Mouse (Mus musculus): ENCODE measurements around the gene Nipbl. TPM values are rescaled to one million over a fixed set of nuclear protein-coding genes. Genes with fewer than 3 reads are reported as not detected.
"Not testable (repeated sequence)": the region's sequence is repeated elsewhere in the genome, so short reads cannot be mapped to it uniquely, and the experiment has no call there.

Nipbl gene
- total RNA-seq (2017) = 97.9 and 102 TPM in 2 replicates

GRCm38 (mm10) chr15:8443926-8444889 lies at the start of gene Nipbl:
TSS of gene Nipbl (minus strand) at chr15:8444463.
- peak; percentile 71 for ATAC-seq (ENCODE audit: extremely low read depth, insufficient number of reproducible peaks, low FRiP score, poor library complexity, severe bottlenecking)

DNA sequence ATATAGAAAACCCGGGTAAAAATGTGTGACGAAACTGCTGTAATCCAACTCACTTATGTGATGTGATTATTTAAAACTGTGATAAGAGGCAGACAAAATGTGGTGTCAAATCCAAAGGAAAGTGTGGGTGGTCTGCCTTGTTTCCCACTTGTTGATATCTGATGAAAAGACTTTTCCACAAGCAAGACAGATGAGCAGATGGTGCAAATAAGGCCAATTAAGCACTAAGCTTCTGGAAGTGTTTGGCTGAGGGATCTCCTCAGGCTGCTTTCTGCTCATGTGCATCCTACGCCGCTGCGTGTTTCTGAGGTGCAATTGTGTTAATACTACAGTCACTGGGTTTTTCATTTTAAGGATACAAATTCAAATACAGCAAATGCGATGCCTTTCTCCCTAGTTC lies 41.0 kb upstream of the Nipbl start:
- no peak for ATAC-seq (ENCODE audit: extremely low read depth, insufficient number of reproducible peaks, low FRiP score, poor library complexity, severe bottlenecking)

DNA sequence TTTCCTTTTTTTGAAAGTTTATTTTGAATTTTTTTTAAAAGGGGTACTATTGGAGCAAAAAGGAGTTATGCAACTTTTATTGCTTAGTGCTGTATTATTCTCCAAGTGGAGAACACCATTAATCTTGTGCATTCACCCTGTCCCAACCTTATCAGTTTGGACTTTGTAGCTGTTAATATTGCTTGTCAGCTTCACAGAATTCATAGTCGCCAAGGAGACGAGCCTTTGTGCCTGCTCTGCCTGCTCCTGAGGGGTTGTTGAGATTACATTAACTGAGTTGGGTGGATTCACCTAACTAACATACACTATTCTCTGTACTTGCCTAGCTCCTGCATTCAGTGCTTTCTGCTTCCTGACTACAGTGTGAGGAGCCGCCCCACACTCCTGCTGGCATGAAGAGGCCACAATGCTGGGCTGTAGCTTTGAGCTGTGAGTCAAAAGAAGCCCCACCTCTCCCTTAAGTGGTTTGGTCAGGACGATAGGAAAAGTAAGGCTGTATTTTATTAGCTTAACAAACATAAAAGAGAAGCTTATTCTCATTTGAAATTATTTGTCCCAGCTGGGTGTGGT lies 24.8 kb upstream of the Nipbl start:
- ATAC-seq (ENCODE audit: extremely low read depth, insufficient number of reproducible peaks, low FRiP score, poor library complexity, severe bottlenecking) = no peak

DNA sequence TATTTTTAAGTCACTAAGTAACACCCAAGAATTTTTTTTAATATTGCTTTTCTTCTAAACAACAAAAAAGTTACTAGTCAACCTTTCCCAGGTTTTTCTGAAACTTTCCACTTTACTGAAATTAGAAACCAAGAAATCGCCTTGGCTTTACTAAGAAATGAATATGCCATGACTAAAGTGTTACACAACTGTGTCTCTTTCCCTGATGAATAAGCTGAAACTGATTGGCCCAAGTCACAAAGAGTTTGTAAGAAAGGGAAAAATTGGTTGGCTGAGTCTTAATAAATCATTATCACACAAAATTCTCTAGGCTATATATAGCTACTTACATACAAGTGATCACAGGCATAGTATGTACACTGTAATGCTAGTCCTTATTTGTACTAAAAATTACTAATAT lies 19.3 kb upstream of the Nipbl start:
- no peak for ATAC-seq (ENCODE audit: extremely low read depth, insufficient number of reproducible peaks, low FRiP score, poor library complexity, severe bottlenecking)

GRCm38 (mm10) chr15:8462780-8463179 lies 18.5 kb upstream of the Nipbl start:
- 0 out of 2 replicates have a peak, but pooled peaks have one; percentile 55 for ATAC-seq (ENCODE audit: extremely low read depth, insufficient number of reproducible peaks, low FRiP score, poor library complexity, severe bottlenecking)

- no peak for ATAC-seq (ENCODE audit: extremely low read depth, insufficient number of reproducible peaks, low FRiP score, poor library complexity, severe bottlenecking)
These were observed 16.6 kb upstream of the Nipbl start for GRCm38 (mm10) chr15:8460871-8461270.

GRCm38 (mm10) chr15:8459979-8460378 lies 15.7 kb upstream of the Nipbl start:
- ATAC-seq (ENCODE audit: extremely low read depth, insufficient number of reproducible peaks, low FRiP score, poor library complexity, severe bottlenecking) = no peak

DNA sequence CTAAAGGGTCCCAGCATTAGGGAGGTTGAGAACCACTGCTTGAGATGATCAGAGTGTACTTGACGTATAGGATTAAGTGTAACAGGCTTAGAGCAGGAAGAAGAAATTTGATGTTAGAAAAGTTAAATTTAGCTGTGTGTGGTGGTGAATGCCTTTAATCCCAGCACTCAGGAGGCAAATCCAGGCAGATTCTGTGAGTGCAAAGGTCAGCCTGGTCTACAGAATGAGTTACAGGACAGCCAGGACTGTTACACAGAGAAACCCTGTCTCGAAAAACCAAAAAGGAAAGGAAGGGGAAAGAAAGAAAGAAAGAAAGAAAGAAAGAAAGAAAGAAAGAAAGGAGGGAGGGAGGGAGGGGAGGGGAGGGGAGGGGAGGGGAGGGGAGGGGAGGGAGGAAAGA lies 12.0 kb upstream of the Nipbl start:
- ATAC-seq (ENCODE audit: extremely low read depth, insufficient number of reproducible peaks, low FRiP score, poor library complexity, severe bottlenecking) = not testable (repeated sequence)

DNA sequence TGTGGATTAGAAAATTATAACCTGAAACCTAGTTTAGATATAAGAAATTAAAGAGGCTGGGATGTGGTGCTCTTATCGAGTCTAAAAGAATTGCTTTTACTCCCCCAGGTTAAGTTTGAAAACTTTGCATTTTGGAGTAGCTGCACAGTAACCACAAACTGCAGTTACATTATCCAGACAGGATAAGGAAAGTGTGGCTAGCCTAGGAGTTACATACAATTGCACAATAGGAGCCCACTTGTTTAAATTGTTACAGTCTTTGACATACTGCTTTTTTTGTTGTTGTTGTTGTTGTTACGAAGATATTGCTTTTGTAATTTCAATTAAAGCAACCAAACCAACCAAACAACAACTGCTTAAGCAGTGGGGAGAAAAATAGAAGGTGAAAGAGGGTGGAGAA lies 11.2 kb upstream of the Nipbl start:
- ATAC-seq (ENCODE audit: extremely low read depth, insufficient number of reproducible peaks, low FRiP score, poor library complexity, severe bottlenecking) = no peak

- ATAC-seq (ENCODE audit: extremely low read depth, insufficient number of reproducible peaks, low FRiP score, poor library complexity, severe bottlenecking) = peak; percentile 96
These were observed 6.8 kb upstream of the Nipbl start for GRCm38 (mm10) chr15:8451071-8451470.

- no peak for ATAC-seq (ENCODE audit: extremely low read depth, insufficient number of reproducible peaks, low FRiP score, poor library complexity, severe bottlenecking)
These were observed 3.0 kb upstream of the Nipbl start for GRCm38 (mm10) chr15:8447193-8447767.

DNA sequence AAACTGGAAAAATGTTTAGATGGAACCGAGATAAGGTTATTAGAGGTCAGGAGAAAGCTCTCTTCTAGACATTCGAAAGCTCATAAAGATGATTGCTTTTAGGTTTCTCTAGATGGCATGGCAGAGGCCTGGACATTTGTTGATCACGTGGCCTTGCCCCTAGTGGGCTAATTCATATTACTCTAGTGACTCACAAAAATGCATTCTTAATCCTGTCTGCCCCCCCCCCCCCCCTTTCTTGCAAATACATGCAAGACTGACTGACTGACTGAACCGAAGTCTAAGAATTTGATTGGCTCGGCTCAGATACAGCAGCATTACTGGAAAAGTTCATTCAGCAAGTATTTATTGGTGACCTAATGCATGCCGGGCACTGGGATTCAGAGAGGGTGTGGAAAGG lies 2.2 kb upstream of the Nipbl start:
- ATAC-seq (ENCODE audit: extremely low read depth, insufficient number of reproducible peaks, low FRiP score, poor library complexity, severe bottlenecking) = peak; percentile 29

- no peak for ATAC-seq (ENCODE audit: extremely low read depth, insufficient number of reproducible peaks, low FRiP score, poor library complexity, severe bottlenecking)
These were observed 1.7 kb upstream of the Nipbl start for GRCm38 (mm10) chr15:8445951-8446419.

GRCm38 (mm10) chr15:8444890-8445597 lies 781 bp upstream of the Nipbl start:
- ATAC-seq (ENCODE audit: extremely low read depth, insufficient number of reproducible peaks, low FRiP score, poor library complexity, severe bottlenecking) = peak; percentile 65

- peak; percentile 29 for ATAC-seq (ENCODE audit: extremely low read depth, insufficient number of reproducible peaks, low FRiP score, poor library complexity, severe bottlenecking)
These were observed 916 bp downstream of the Nipbl start for GRCm38 (mm10) chr15:8443168-8443925.

GRCm38 (mm10) chr15:8442761-8443160 lies 1.5 kb downstream of the Nipbl start:
- ATAC-seq (ENCODE audit: extremely low read depth, insufficient number of reproducible peaks, low FRiP score, poor library complexity, severe bottlenecking) = peak; percentile 31; the same call in 1 of the 2 replicates

GRCm38 (mm10) chr15:8442156-8442555 lies 2.1 kb downstream of the Nipbl start:
- no peak for ATAC-seq (ENCODE audit: extremely low read depth, insufficient number of reproducible peaks, low FRiP score, poor library complexity, severe bottlenecking)

GRCm38 (mm10) chr15:8433239-8433947 lies 10.9 kb downstream of the Nipbl start:
- ATAC-seq (ENCODE audit: extremely low read depth, insufficient number of reproducible peaks, low FRiP score, poor library complexity, severe bottlenecking) = peak; percentile 48; the same call in 1 of the 2 replicates
